Mouse (Mus musculus) spleen, postnatal 36 days (tissue): ENCODE measurements around the gene Kbtbd7.
"Not testable (repeated sequence)": the region's sequence is repeated elsewhere in the genome, so short reads cannot be mapped to it uniquely, and the experiment has no call there.

Experiments used
- DNase-seq, 2 experiments: peaks; one replicate each; pipeline ENCODE4 v3.0.0; 2022; ENCODE audit warnings: low spot score in 2 of 2, mixed read lengths in 1 of 2

Kbtbd7 gene

GRCm38 (mm10) chr14:79451681-79452590 is 25.6 kb downstream of the Kbtbd7 start, which contains the start of gene Kbtbd6:
Gene Kbtbd6 (plus strand): TSS chr14:79451835.
- DNase-seq: peak; percentile 79 to 87

DNA sequence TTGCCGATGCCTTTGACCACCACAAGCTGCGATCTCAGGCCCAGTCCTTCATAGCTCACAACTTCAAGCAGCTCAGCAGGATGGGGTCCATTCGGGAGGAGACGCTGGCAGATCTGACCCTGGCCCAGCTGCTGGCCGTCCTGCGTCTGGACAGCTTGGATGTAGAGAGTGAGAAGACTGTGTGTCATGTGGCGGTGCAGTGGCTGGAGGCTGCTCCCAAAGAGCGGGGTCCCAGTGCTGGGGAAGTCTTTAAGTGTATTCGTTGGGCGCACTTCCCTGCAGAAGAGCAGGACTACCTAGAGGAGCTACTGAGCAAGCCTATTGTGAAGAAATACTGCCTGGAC is 26.3 kb downstream of the Kbtbd7 start:
- not testable (repeated sequence) for DNase-seq

DNA sequence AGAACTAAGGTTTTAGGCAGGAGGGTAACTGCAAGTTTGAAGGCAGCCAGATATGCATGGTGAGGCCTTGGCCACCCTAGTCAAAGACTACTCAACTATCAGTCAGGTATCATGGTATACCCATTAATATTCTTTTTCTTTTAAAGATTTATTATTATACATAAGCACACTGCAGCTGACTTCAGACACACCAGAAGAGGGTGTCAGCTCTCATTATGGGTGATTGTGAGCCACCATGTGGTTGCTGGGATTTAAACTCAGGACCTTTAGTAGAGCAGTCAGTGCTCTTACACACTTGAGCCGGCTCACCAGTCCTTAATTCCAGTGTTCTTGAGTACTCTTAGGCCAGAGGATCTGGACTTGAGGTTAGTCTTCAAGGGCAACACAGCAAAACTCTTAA is 34.1 kb downstream of the Kbtbd7 start:
- DNase-seq: no peak

GRCm38 (mm10) chr14:79460988-79461387 is 34.7 kb downstream of the Kbtbd7 start:
- no peak for DNase-seq

DNA sequence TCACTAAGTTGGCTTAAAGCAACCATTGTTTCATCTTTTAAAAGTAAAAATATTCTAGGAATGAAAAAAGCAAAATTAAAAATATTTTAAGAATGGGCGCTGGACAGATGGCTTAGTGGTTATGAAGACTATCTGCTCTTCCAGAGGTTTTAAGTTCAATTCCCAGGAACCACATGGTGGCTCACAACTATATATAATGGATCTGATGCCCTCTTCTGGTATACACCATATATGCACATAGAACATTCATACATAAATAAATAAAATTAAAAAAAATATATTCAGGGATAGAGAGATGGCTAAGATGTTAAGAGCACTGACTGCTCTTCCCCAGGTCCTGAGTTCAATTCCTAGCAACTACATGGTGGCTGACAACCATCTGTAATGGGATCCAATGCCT is 39.3 kb downstream of the Kbtbd7 start:
- DNase-seq: no peak

DNA sequence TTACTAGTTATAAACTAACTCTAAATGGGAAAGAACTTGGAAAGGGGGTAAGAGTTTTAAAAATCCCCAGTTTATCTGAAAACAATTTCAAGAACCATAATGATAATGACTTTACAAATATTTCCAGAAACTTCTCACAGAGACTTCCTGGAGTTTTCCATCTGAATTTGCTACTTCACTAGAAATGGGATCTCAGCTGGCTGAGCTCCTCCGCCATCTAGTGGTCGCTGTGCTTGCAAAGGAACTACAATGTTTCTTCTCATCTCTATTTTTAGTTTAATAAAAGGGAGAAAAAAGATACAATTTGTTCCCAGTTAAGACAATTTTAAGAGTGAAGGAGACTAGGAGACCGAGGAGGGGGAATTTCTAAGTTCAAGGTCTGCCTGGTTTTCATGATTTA is 41.3 kb downstream of the Kbtbd7 start:
- DNase-seq: no peak

- DNase-seq: no peak
Measured at GRCm38 (mm10) chr14:79473384-79473783, 47.1 kb downstream of the Kbtbd7 start.
